Mouse (Mus musculus) MEL (cell line): ENCODE data around the gene Pdcd5. TPM values are rescaled to one million over a fixed set of nuclear protein-coding genes. Genes with fewer than 3 reads are reported as not detected.
A peak's percentile ranks its signal among the peaks of the same experiment; 100 is the strongest.

Experiments used
- DNase-seq: peaks from one replicate; pipeline ENCODE4 v3.0.0; 2011; ENCODE audit warnings: low read depth, low spot score
- H3K27ac ChIP-seq: 2 replicates; pipeline ENCODE4 v1.5.1; 2012; ENCODE audit warnings: low read depth, mild to moderate bottlenecking, control low read depth, low read length, moderate library complexity; ENCODE audit not compliant: control insufficient read depth
- H3K27me3 ChIP-seq, 2 experiments: fragments of 150-350 bp in 1 of 2; sonication (generic) in 1 of 2; 2 replicates each; pipeline ENCODE4 v1.6.1; 2012; ENCODE audit warnings: low read length in 2 of 2, mild to moderate bottlenecking in 2 of 2, improper control_type of control experiment in 1 of 2, moderate library complexity in 1 of 2; ENCODE audit not compliant: insufficient read depth in 2 of 2, control insufficient read depth in 1 of 2
- H3K36me3 ChIP-seq, 2 experiments: 2 replicates each; pipeline ENCODE4 v1.6.1; 2012 to 2014; ENCODE audit warnings: low read length in 2 of 2, improper control_type of control experiment in 1 of 2, inconsistent platforms in 1 of 2, mild to moderate bottlenecking in 1 of 2; ENCODE audit not compliant: insufficient read depth in 2 of 2, control insufficient read depth in 1 of 2
- H3K4me1 ChIP-seq, 2 experiments: fragments of 150-350 bp in 1 of 2; sonication (generic) in 1 of 2; 2 replicates each; pipeline ENCODE4 v1.6.1; 2012; ENCODE audit warnings: low read length in 2 of 2, improper control_type of control experiment in 1 of 2, mild to moderate bottlenecking in 1 of 2; ENCODE audit not compliant: insufficient read depth in 2 of 2, control insufficient read depth in 1 of 2
- H3K4me3 ChIP-seq, 2 experiments: fragments of 150-350 bp in 1 of 2; sonication (generic) in 1 of 2; 2 replicates each; pipeline ENCODE4 v1.5.1; 2012; ENCODE audit warnings: low read depth in 2 of 2, low read length in 2 of 2, mild to moderate bottlenecking in 2 of 2, moderate library complexity in 2 of 2, control low read depth in 1 of 2, improper control_type of control experiment in 1 of 2; ENCODE audit not compliant: control insufficient read depth in 1 of 2, insufficient read depth in 1 of 2
- H3K79me2 ChIP-seq: 2 replicates; pipeline ENCODE4 v1.6.1; 2012; ENCODE audit warnings: mild to moderate bottlenecking, low read length, moderate library complexity; ENCODE audit not compliant: control insufficient read depth, poor library complexity, insufficient read depth
- H3K9ac ChIP-seq: 2 replicates; pipeline ENCODE4 v1.6.1; 2012; ENCODE audit warnings: low read depth, mild to moderate bottlenecking, control low read depth, low read length, moderate library complexity; ENCODE audit not compliant: control insufficient read depth, poor library complexity, severe bottlenecking
- H3K9me3 ChIP-seq: fragments of 150-350 bp; sonication (generic); replicated peaks from 2 replicates; pipeline ENCODE4 v1.6.1; 2012; ENCODE audit warnings: mild to moderate bottlenecking, low read length, improper control_type of control experiment, moderate library complexity; ENCODE audit not compliant: insufficient read depth
- CHD2 ChIP-seq: IDR thresholded peaks from 2 replicates; pipeline ENCODE4 v1.6.1; 2011; ENCODE audit warnings: low read length, improper control_type of control experiment
- CTCF ChIP-seq, 3 experiments: IDR thresholded peaks in 2 of 3; conservative IDR thresholded peaks in 1 of 3; 2 replicates each; pipeline ENCODE4 v1.5.1; 2011 to 2012; ENCODE audit warnings: low read length in 3 of 3, low read depth in 2 of 3, mild to moderate bottlenecking in 2 of 3, improper control_type of control experiment in 1 of 3, inconsistent platforms in 1 of 3, mixed read lengths in 1 of 3, moderate library complexity in 1 of 3; ENCODE audit not compliant: control insufficient read depth in 1 of 3, insufficient read depth in 1 of 3, poor library complexity in 1 of 3, severe bottlenecking in 1 of 3
- ELF1 ChIP-seq: IDR thresholded peaks from 2 replicates; pipeline ENCODE4 v1.6.1; 2014; ENCODE audit warnings: low read depth, mild to moderate bottlenecking, inconsistent platforms, low read length, improper control_type of control experiment, moderate library complexity
- EP300 ChIP-seq, 2 experiments: IDR thresholded peaks; 2 replicates each; pipeline ENCODE4 v1.6.1; 2011; ENCODE audit warnings: improper control_type of control experiment in 2 of 2, low read length in 2 of 2, low read depth in 1 of 2, mild to moderate bottlenecking in 1 of 2
- JUND ChIP-seq: IDR thresholded peaks from 2 replicates; pipeline ENCODE4 v1.6.1; 2011; ENCODE audit warnings: low read depth, mild to moderate bottlenecking, improper control_type of control experiment, low read length
- MAX ChIP-seq: IDR thresholded peaks from 2 replicates; pipeline ENCODE4 v1.6.1; 2011; ENCODE audit warnings: low read length, improper control_type of control experiment
- MEF2A ChIP-seq: IDR thresholded peaks from 2 replicates; pipeline ENCODE4 v1.6.1; 2014; ENCODE audit warnings: low read depth, mild to moderate bottlenecking, inconsistent platforms, low read length, improper control_type of control experiment; ENCODE audit not compliant: poor library complexity, insufficient replicate concordance, severe bottlenecking; ENCODE audit errors: extremely low read depth
- MXI1 ChIP-seq: IDR thresholded peaks from 2 replicates; pipeline ENCODE4 v1.6.1; 2011; ENCODE audit warnings: mild to moderate bottlenecking, low read depth, low read length, improper control_type of control experiment
- MYC ChIP-seq: IDR thresholded peaks from 2 replicates; pipeline ENCODE4 v1.6.1; 2011; ENCODE audit warnings: low read depth, mild to moderate bottlenecking, low read length, improper control_type of control experiment, moderate library complexity
- NELFE ChIP-seq: IDR thresholded peaks from 2 replicates; pipeline ENCODE4 v1.6.1; 2011; ENCODE audit warnings: low read depth, low read length, improper control_type of control experiment
- RAD21 ChIP-seq: IDR thresholded peaks from 2 replicates; pipeline ENCODE4 v1.6.1; 2011; ENCODE audit warnings: mild to moderate bottlenecking, low read depth, low read length, improper control_type of control experiment
- SMC3 ChIP-seq: IDR thresholded peaks from 2 replicates; pipeline ENCODE4 v1.6.1; 2011; ENCODE audit warnings: low read depth, low read length, improper control_type of control experiment
- TAL1 ChIP-seq: IDR thresholded peaks from 2 replicates; pipeline ENCODE4 v1.6.1; 2012; ENCODE audit warnings: mild to moderate bottlenecking, inconsistent platforms, low read length, moderate library complexity, mixed read lengths
- TBP ChIP-seq: IDR thresholded peaks from 2 replicates; pipeline ENCODE4 v1.8.0; 2011; ENCODE audit warnings: low read depth, low read length, improper control_type of control experiment
- USF1 ChIP-seq: IDR thresholded peaks from 2 replicates; pipeline ENCODE4 v1.6.1; 2014; ENCODE audit warnings: low read depth, mild to moderate bottlenecking, inconsistent platforms, low read length, improper control_type of control experiment, moderate library complexity
- ZKSCAN1 ChIP-seq: IDR thresholded peaks from 2 replicates; pipeline ENCODE4 v1.6.1; 2012; ENCODE audit warnings: low read depth, mild to moderate bottlenecking, inconsistent platforms, low read length, improper control_type of control experiment, moderate library complexity
- polyA plus RNA-seq, 2 experiments: library from polyadenylated mRNA; stranded (reverse) in 1 of 2; unstranded in 1 of 2; fragments of >175 nt in 1 of 2; fragments of >200 nt in 1 of 2; gene quantifications; 2 replicates each; pipeline versions ENCODE4 v1.2.1 to v1.2.4; 2012; ENCODE audit warnings: low replicate concordance in 2 of 2, low read depth in 1 of 2; ENCODE audit not compliant: insufficient read length in 2 of 2, insufficient read depth in 1 of 2, missing spikeins in 1 of 2
- total RNA-seq: library from RNA; depleted of rRNA; stranded (reverse); fragments of 300-350 nt; gene quantifications from 2 replicates; pipeline ENCODE4 v1.2.3, GENCODE M21; 2012

Gene Pdcd5
- total and polyA plus RNA-seq, 3 experiments: 118 to 1,267 (median 221) TPM

DNA sequence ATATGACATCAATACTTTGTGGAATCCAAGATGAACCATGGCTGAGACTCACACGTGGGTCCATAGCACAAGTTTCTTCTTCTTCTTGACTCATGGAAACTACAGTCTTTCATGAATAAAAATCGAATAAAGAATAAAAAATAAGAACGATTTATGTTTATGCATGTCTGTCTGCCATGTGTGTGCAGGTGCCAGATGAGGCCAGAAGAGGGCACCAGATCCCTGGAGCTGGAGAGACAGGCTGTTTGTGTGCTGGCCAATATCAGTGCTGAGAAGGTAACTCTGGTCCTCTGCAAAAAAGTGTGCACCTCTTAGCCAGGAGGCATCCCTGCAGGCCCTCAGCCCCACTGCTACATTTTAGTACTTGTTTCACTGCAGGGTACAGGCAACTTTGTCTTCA is 34.2 kb upstream of the Pdcd5 start (continued):
- TF ChIP-seq SMC3 (peak; percentile 32), USF1 (no peak)

DNA sequence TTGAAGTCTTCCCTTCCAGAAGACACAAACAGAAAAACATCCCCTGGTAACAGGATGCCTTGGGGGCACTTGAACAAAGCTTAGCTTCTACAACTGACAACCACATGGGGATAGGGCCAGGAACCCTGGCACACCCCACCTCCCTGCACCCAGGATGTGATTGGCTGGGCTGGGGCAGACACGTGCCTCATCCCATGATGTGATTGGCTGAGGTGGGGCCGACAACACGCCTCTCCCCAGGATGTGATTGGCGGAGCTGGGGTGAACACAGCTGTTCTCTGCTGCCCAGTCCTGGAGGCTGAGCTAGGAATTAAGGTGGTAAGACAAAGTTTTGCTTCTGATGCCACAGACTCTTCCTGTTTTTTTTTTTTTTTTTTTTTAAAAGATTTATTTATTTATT is 31.7 kb upstream of the Pdcd5 start:
- H3K27me3 ChIP-seq: no peaks in the 10 kb centered on the region
- H3K4me1 ChIP-seq: no peaks in the 10 kb centered on the region
- no peaks in the 10 kb centered on the region for H3K79me2 ChIP-seq
- no peak overlapping the region for H3K27ac ChIP-seq
- no peaks in the 10 kb centered on the region for H3K36me3 ChIP-seq
- TF ChIP-seq TAL1 (no peak), TBP (no peak), EP300 (IDR thresholded peaks at IDR 0.05; ENCODE audit: low read depth in 1 of 2, low read length in 2 of 2) (no peak), MEF2A (no peak), MAX (no peak), MYC (no peak), MXI1 (no peak), CTCF (IDR thresholded peaks at IDR 0.05 in 2 of 3, conservative IDR thresholded peaks at IDR 0.05 in 1 of 3; ENCODE audit: control insufficient read depth in 1 of 3, insufficient read depth in 1 of 3, low read depth in 2 of 3, low read length in 3 of 3, poor library complexity in 1 of 3, severe bottlenecking in 1 of 3) (no peak), NELFE (no peak), USF1 (no peak), CHD2 (no peak), RAD21 (no peak)
- no peaks in the 10 kb centered on the region for H3K9me3 ChIP-seq
- no peak overlapping the region for H3K4me3 ChIP-seq
- peak; percentile 31 for DNase-seq
- H3K9ac ChIP-seq: no peak overlapping the region

DNA sequence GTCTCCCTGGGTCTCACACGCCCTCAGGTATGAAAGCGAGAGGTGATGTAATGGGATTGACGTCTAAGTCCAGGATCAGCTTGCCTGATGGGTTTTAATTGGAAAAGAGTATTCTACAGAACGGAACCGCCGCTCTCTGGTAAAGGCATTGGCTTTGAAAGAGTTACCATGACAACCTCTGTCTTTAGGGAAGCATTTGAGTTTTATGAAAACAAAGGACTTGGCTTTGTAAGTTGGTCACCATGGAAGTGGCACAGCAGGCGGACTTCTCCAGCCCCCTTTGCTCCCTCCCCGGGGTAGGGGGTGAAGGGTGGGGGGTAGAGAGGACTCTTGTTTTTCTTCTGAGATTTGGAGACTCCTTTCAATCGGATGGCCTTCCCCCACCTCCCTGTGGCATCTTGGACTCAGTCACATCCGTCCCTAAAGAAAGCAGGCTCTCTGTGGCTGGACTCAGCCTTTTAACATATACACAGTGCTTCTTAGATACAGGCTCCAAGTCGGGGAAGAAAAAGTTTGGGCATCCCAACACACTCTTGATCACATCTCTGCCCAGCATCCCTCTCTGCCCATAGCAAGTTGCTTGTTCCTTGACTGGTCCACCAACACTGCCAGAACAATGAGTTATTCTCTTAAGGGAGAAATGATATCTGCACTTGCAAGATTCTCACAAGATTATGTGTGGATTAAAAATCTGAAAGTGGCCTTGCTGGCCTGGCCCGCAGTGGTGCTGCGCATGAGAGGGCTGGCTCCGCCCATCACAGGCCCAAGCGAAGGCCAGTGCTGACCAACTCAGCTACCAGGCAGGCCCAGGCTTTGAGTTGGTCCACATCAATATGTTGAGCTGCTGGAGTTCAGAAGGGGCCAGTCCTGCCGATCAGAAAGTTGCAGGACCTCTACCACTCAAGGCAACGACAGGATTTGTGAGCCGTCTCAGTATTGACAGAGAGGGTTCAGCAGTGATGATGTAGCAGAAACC is 21.0 kb upstream of the Pdcd5 start:
- H3K9me3 ChIP-seq: no peaks in the 10 kb centered on the region
- no peak overlapping the region for H3K9ac ChIP-seq
- H3K27ac ChIP-seq: no peak overlapping the region
- no peaks in the 10 kb centered on the region for H3K79me2 ChIP-seq
- no peaks in the 10 kb centered on the region for H3K27me3 ChIP-seq
- no peaks in the 10 kb centered on the region for H3K36me3 ChIP-seq
- no peak overlapping the region for H3K4me3 ChIP-seq
- DNase-seq: no peak
- TF ChIP-seq ELF1 (no peak), USF1 (no peak), JUND (no peak), MEF2A (no peak), RAD21 (no peak), CHD2 (no peak), ZKSCAN1 (no peak), SMC3 (no peak)
- TF ChIP-seq, all 39 proteins: peak for 0
- no peaks in the 10 kb centered on the region for H3K4me1 ChIP-seq
